Mouse (Mus musculus) kidney, postnatal 14 days (tissue): ENCODE data around the gene Basp1.
"Not testable (repeated sequence)": the region's sequence is repeated elsewhere in the genome, so short reads cannot be mapped to it uniquely, and the experiment has no call there.

Experiments used
- DNase-seq: peaks from one replicate; pipeline ENCODE4 v3.0.0; 2022; ENCODE audit warnings: mixed read lengths

The Basp1 gene

GRCm38 (mm10) chr15:25413378-25413901, at the start of gene Basp1:
Gene Basp1, minus strand, starts transcription at chr15:25413764.
- DNase-seq, result peak; percentile 70

- DNase-seq, result not testable (repeated sequence)
Measured at GRCm38 (mm10) chr15:25463076-25463475, 49.5 kb upstream of the Basp1 start.

- DNase-seq, result no peak
Measured at GRCm38 (mm10) chr15:25462056-25462762, 48.6 kb upstream of the Basp1 start.

- peak; percentile 69 for DNase-seq
Measured at GRCm38 (mm10) chr15:25459901-25460300, 46.3 kb upstream of the Basp1 start.

GRCm38 (mm10) chr15:25457421-25457820, 43.9 kb upstream of the Basp1 start:
- DNase-seq, result no peak

- no peak for DNase-seq
Measured at GRCm38 (mm10) chr15:25453538-25453937, 40.0 kb upstream of the Basp1 start.

GRCm38 (mm10) chr15:25449348-25449747, 35.8 kb upstream of the Basp1 start:
- no peak for DNase-seq

- no peak for DNase-seq
Measured at GRCm38 (mm10) chr15:25448703-25449340, 35.3 kb upstream of the Basp1 start.

- DNase-seq, result no peak
Measured at GRCm38 (mm10) chr15:25447136-25447535, 33.6 kb upstream of the Basp1 start.

GRCm38 (mm10) chr15:25446155-25446487, 32.6 kb upstream of the Basp1 start:
- DNase-seq, result no peak

GRCm38 (mm10) chr15:25445361-25446154, 32.0 kb upstream of the Basp1 start:
- DNase-seq, result peak; percentile 57

GRCm38 (mm10) chr15:25444208-25444607, 30.6 kb upstream of the Basp1 start:
- no peak for DNase-seq

- no peak for DNase-seq
Measured at GRCm38 (mm10) chr15:25443140-25443790, 29.7 kb upstream of the Basp1 start.

GRCm38 (mm10) chr15:25441868-25442185, 28.3 kb upstream of the Basp1 start:
- peak; percentile 32 for DNase-seq

- peak; percentile 76 for DNase-seq
Measured at GRCm38 (mm10) chr15:25440991-25441867, 27.7 kb upstream of the Basp1 start.

- DNase-seq, result peak; percentile 50
Measured at GRCm38 (mm10) chr15:25440317-25440716, 26.8 kb upstream of the Basp1 start.

- DNase-seq, result no peak
Measured at GRCm38 (mm10) chr15:25432341-25432740, 18.8 kb upstream of the Basp1 start.

GRCm38 (mm10) chr15:25430167-25430566, 16.6 kb upstream of the Basp1 start:
- DNase-seq, result no peak

- no peak for DNase-seq
Measured at GRCm38 (mm10) chr15:25429007-25429406, 15.4 kb upstream of the Basp1 start.

GRCm38 (mm10) chr15:25428551-25428950, 15.0 kb upstream of the Basp1 start:
- DNase-seq, result peak; percentile 60

- DNase-seq, result no peak
Measured at GRCm38 (mm10) chr15:25420266-25420665, 6.7 kb upstream of the Basp1 start.

GRCm38 (mm10) chr15:25416367-25416766, 2.8 kb upstream of the Basp1 start:
- no peak for DNase-seq
